Mouse (Mus musculus) heart, adult 9 months (tissue): ENCODE data around the gene Krt12.

Experiments used
- DNase-seq, 2 experiments: peaks; one replicate each; pipeline ENCODE4 v3.0.0; 2022; ENCODE audit warnings: low spot score in 2 of 2

Krt12 gene

GRCm38 (mm10) chr11:99398084-99398483 is 24.0 kb downstream of the Krt12 start:
- DNase-seq, result no peak

GRCm38 (mm10) chr11:99396661-99397060 is 25.4 kb downstream of the Krt12 start:
- no peak for DNase-seq

- DNase-seq, result no peak
Observed at GRCm38 (mm10) chr11:99396034-99396433, 26.0 kb downstream of the Krt12 start.

- DNase-seq, result no peak
Observed at GRCm38 (mm10) chr11:99392492-99392891, 29.6 kb downstream of the Krt12 start.

GRCm38 (mm10) chr11:99391375-99391774 is 30.7 kb downstream of the Krt12 start:
- DNase-seq, result no peak

GRCm38 (mm10) chr11:99390866-99391265 is 31.2 kb downstream of the Krt12 start:
- DNase-seq, result no peak

GRCm38 (mm10) chr11:99389264-99389663 is 32.8 kb downstream of the Krt12 start, which contains the start of gene Krt10:
TSS of gene Krt10 (minus strand) at chr11:99389364.
- DNase-seq, result no peak

GRCm38 (mm10) chr11:99388661-99389060 is 33.4 kb downstream of the Krt12 start:
- no peak for DNase-seq

GRCm38 (mm10) chr11:99385813-99386721 is 36.0 kb downstream of the Krt12 start:
- peak; percentile 91 to 92 for DNase-seq

GRCm38 (mm10) chr11:99379568-99379967 is 42.5 kb downstream of the Krt12 start:
- peak; percentile 18 to 56 for DNase-seq

GRCm38 (mm10) chr11:99374803-99375202 is 47.3 kb downstream of the Krt12 start, which contains the start of gene Krt28:
TSS of gene Krt28 (minus strand) at chr11:99374903.
- DNase-seq, result no peak

GRCm38 (mm10) chr11:99369853-99370451 is 52.1 kb downstream of the Krt12 start:
- DNase-seq, result no peak

- DNase-seq, result no peak
Observed at GRCm38 (mm10) chr11:99369229-99369628, 52.8 kb downstream of the Krt12 start.

GRCm38 (mm10) chr11:99366791-99367190 is 55.3 kb downstream of the Krt12 start:
- no peak for DNase-seq
